Mouse (Mus musculus): Measurements from ENCODE around the gene Pitpnm1. TPM values are rescaled to one million over a fixed set of nuclear protein-coding genes. Genes with fewer than 3 reads are reported as not detected.

The Pitpnm1 gene
- total RNA-seq, 4 experiments from 2014 or later: 1.1 to 3.3 (median 2.4) TPM

GRCm38 (mm10) chr19:4153232-4153654, 53.4 kb downstream of the Pitpnm1 start, which contains the start of gene Ptprcap:
TSS of gene Ptprcap (plus strand) at chr19:4153604.
- no peak for DNase-seq (ENCODE audit: low spot score in 2 of 2)

DNA sequence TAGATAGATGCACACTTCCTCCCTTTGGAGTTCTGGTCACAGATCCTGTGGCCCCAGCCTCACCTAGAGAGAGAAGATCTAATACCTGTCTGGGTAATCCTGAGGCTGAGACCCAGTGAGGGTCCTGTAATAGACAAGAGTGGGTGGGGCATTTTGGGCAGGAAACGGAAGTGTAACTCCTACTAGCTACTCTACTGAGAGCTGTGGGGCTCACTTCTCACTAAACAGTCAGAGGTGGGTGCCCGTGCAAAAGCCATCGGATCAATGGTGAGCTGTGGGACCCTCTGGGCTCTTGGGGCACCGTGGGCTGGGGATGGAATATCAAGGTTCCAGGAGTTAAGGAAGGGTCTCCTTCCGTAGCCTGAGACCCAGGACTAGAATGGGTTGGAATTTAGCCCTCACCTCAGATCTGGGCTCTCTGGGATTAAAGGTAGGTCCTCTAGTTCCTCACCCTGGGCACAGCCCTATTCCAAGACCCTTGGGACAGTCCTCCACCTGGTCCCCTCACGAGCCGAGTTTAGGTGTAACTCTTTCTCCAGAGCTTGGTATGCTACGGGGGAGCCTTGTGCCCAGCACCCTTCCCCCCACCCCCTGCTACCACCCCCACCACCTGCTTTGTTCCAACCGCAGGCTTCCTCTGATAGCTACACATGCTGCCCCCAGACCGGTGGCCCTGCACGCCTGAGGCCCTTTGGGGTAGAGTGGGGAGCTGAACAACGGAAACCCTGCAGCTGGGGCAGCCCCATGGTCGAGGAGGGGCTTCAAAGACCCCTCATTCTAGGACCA, 54.8 kb downstream of the Pitpnm1 start:
- DNase-seq (ENCODE audit: low spot score in 2 of 2): no peak

DNA sequence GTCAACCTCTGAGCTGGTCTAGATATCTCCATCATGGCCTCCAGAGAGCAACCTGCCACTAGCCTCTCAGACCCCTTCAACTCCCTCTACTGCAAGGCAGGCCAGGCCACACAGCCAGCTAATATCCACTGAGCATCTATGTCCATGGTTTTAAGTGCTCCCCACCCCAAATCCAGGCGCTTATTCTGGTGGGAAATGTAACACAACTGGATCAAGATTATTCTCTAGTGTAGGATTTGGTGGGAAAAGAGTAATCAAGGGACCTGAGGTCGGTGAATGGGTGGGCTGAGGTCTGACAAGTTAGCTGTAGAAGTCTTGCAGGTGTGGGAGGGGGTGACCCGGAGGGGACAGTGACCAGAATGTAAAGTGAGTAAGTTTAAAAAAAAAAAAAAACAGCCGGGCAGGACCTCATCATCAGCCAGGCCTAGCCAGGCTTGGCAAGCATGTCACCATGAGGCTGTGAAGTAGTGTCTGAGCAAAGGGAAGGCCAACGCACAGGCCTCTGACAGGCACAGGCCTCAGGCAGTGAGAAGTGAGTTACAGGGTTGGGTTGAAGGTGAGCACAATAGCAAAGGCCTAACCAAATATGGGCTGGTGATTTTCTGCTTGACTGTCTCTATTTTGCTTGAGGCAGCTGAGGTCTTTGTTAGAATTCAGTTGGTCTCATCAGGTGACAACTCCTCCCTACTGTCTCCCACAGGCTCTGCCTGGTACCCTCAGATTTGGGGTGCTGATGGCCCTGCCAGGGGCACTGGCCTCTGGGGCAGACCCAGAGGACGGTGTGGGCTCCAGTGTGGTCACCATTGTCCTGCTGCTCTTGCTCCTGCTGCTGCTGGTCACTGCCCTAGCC, 55.6 kb downstream of the Pitpnm1 start:
- DNase-seq (ENCODE audit: low spot score in 2 of 2): no peak

DNA sequence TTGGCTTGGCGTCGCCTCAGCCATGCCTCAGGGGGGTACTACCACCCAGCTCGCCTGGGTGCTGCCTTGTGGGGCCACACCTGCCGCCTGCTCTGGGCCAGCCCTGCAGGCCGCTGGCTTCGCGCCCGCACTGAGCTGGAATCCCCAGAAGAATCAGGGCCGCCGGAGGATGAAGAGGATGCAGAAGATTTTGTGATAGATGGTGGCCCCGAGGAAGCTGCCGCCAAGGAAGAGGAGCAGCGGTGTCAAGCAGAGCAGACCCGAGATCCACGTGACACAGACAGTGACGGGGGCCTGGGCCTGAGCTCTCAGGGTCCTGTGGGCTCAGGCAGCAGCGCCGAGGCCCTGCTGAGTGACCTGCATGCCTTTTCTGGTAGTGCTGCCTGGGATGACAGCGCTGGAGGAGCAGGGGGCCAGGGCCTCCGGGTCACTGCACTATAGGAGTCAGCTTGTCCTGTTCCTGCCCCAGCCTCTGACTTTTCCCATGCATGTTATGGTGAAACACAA, 56.3 kb downstream of the Pitpnm1 start:
- DNase-seq (ENCODE audit: low spot score in 2 of 2): no peak

GRCm38 (mm10) chr19:4156771-4157170, 57.0 kb downstream of the Pitpnm1 start:
- DNase-seq (ENCODE audit: low spot score in 2 of 2): no peak

- no peak for DNase-seq (ENCODE audit: low spot score in 2 of 2)
Measured at GRCm38 (mm10) chr19:4159049-4159448, 59.3 kb downstream of the Pitpnm1 start.

DNA sequence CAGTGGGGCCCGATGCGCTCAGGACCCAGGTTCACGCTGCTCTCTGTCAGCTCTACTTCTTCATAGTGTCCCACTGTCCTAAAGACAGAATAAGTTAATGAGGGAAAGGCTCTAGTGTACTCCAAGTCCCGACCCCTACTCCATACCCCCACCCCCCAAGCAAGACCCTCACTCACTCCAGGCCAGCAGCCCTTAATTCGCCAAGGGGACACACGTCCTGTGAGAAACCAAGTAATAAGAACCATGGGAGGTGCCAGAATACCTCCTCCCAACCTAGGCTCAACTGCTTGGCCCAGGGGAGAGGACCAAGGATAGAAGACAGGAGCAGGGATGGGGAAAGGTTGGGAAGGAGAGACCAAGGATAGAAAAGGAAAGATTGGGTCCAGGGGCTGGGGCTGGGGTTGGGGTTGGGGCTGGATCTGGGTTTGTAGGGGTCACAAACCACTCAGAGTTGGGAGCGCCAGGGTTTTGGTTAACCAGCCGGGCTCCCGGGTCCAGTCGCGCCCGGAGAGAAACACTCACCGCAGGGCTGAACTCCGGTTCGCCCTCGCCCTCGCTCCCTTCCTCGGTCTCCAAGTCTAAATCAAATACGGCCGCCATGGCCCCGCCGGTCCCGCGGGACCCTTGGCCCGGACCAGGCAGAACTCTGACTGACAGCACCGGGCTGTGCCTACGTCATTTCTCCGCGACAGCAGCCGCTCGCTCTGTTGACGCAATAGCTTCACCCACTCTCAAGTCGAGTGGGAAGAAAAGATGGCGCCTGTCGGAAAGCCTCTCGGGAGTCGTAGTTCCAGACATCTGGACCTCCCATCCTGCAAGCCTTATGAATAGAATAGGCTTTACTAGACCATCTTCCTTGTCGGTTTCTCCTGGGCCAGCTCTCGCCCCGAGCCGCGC, 63.1 kb downstream of the Pitpnm1 start, which contains the start of gene Rps6kb2:
Rps6kb2 (minus strand) TSS at position 709 of the 897 bp plus-strand sequence.
- DNase-seq (ENCODE audit: low spot score in 2 of 2): peak; percentile 93

GRCm38 (mm10) chr19:4163543-4163887, 63.7 kb downstream of the Pitpnm1 start:
- DNase-seq (ENCODE audit: low spot score in 2 of 2): no peak

Other genes with a start within 250 kb of the Pitpnm1 start
- 1 to 10 TPM in 3 of 4 experiments, under 1 TPM in 1; 0.97 to 1.6 (median 1.2) TPM for gene Chka, start 248.2 kb upstream of the Pitpnm1 start, total RNA-seq (2022)
- 1 to 10 TPM; 2.2 to 5.1 (median 3.0) TPM for gene Tcirg1, start 192.9 kb upstream of the Pitpnm1 start, total RNA-seq (2022)
- 100 to 1,000 TPM; 222 to 255 (median 235) TPM for gene Ndufs8, start 187.2 kb upstream of the Pitpnm1 start, total RNA-seq (2022)
- 1 to 10 TPM; 1.0 to 2.6 (median 1.3) TPM for gene Aldh3b1, start 170.2 kb upstream of the Pitpnm1 start, total RNA-seq (2022)
- gene Unc93b1, start 164.8 kb upstream of the Pitpnm1 start, total RNA-seq (2022): 1 to 10 TPM; 3.2 to 4.5 (median 3.5) TPM
- gene Aldh3b3, start 141.4 kb upstream of the Pitpnm1 start, total RNA-seq (2022): not detected
- gene Aldh3b2, start 127.7 kb upstream of the Pitpnm1 start, total RNA-seq (2022): under 1 TPM in 3 of 4 experiments, not detected in 1; 0.19 to 0.62 (median 0.52) TPM
- gene Acy3, start 113.4 kb upstream of the Pitpnm1 start, total RNA-seq (2022): 1 to 10 TPM; 1.1 to 1.7 (median 1.5) TPM
- under 1 TPM in 1 of 4 experiments, not detected in 3; 0.16 TPM for gene Tbx10, start 107.2 kb upstream of the Pitpnm1 start, total RNA-seq (2022)
- gene Nudt8, start 99.4 kb upstream of the Pitpnm1 start, total RNA-seq (2022): 10 to 100 TPM; 19.0 to 24.8 (median 22.8) TPM
- under 1 TPM; 0.12 to 0.39 (median 0.15) TPM for gene Gm49405, start 99.4 kb upstream of the Pitpnm1 start, total RNA-seq (2022)
- gene Doc2g, start 96.7 kb upstream of the Pitpnm1 start, total RNA-seq (2022): 1 to 10 TPM in 1 of 4 experiments, under 1 TPM in 3; 0.36 to 1.2 (median 0.73) TPM
- gene Ndufv1, start 87.2 kb upstream of the Pitpnm1 start, total RNA-seq (2022): 100 to 1,000 TPM; 435 to 477 (median 462) TPM
- 100 to 1,000 TPM; 411 to 453 (median 419) TPM for gene Gstp1, start 62.0 kb upstream of the Pitpnm1 start, total RNA-seq (2022)
- gene Gstp2, start 54.0 kb upstream of the Pitpnm1 start, total RNA-seq (2022): 100 to 1,000 TPM; 240 to 258 (median 250) TPM
- gene Gstp3, start 40.4 kb upstream of the Pitpnm1 start, total RNA-seq (2022): not detected
- not detected for gene Cabp2, start 18.4 kb upstream of the Pitpnm1 start, total RNA-seq (2022)
- 10 to 100 TPM; 14.0 to 20.3 (median 18.0) TPM for gene Cdk2ap2, start 2.8 kb upstream of the Pitpnm1 start, total RNA-seq (2022)
- gene Aip, start 25.9 kb downstream of the Pitpnm1 start, total RNA-seq (2022): 10 to 100 TPM; 85.7 to 96.3 (median 90.3) TPM
- not detected for gene Gpr152, start 39.8 kb downstream of the Pitpnm1 start, total RNA-seq (2022)
- not detected for gene Cabp4, start 44.0 kb downstream of the Pitpnm1 start, total RNA-seq (2022)
- 10 to 100 TPM; 10.4 to 13.2 (median 11.6) TPM for gene Coro1b, start 48.6 kb downstream of the Pitpnm1 start, total RNA-seq (2022)
- gene Ptprcap, start 53.6 kb downstream of the Pitpnm1 start, total RNA-seq (2022): under 1 TPM in 2 of 4 experiments, not detected in 2; 0.27 to 0.38 TPM
- gene Rps6kb2, start 63.4 kb downstream of the Pitpnm1 start, total RNA-seq (2022): 10 to 100 TPM; 18.6 to 28.4 (median 25.7) TPM
- 10 to 100 TPM; 23.8 to 33.0 (median 24.9) TPM for gene Carns1, start 75.5 kb downstream of the Pitpnm1 start, total RNA-seq (2022)
- 1 to 10 TPM; 6.6 to 8.6 (median 7.9) TPM for gene Tbc1d10c, start 91.3 kb downstream of the Pitpnm1 start, total RNA-seq (2022)
- gene Ppp1ca, start 92.1 kb downstream of the Pitpnm1 start, total RNA-seq (2022): 100 to 1,000 TPM; 198 to 243 (median 235) TPM
- gene Rad9a, start 101.7 kb downstream of the Pitpnm1 start, total RNA-seq (2022): 1 to 10 TPM; 1.7 to 3.6 (median 2.3) TPM
- gene Clcf1, start 114.2 kb downstream of the Pitpnm1 start, total RNA-seq (2022): under 1 TPM in 3 of 4 experiments, not detected in 1; 0.20 to 0.43 (median 0.22) TPM
- not detected for gene AC109138.7, start 114.4 kb downstream of the Pitpnm1 start, total RNA-seq (2022)
- gene Pold4, start 131.9 kb downstream of the Pitpnm1 start, total RNA-seq (2022): 10 to 100 TPM; 13.1 to 19.4 (median 17.3) TPM
- 1 to 10 TPM; 2.3 to 5.8 (median 2.9) TPM for gene Ssh3, start 169.2 kb downstream of the Pitpnm1 start, total RNA-seq (2022)
- under 1 TPM in 1 of 4 experiments, not detected in 3; 0.63 TPM for gene Ankrd13d, start 183.1 kb downstream of the Pitpnm1 start, total RNA-seq (2022)
- 10 to 100 TPM; 55.7 to 65.2 (median 62.1) TPM for gene Grk2, start 206.2 kb downstream of the Pitpnm1 start, total RNA-seq (2022)